In the genomic region with DNA sequence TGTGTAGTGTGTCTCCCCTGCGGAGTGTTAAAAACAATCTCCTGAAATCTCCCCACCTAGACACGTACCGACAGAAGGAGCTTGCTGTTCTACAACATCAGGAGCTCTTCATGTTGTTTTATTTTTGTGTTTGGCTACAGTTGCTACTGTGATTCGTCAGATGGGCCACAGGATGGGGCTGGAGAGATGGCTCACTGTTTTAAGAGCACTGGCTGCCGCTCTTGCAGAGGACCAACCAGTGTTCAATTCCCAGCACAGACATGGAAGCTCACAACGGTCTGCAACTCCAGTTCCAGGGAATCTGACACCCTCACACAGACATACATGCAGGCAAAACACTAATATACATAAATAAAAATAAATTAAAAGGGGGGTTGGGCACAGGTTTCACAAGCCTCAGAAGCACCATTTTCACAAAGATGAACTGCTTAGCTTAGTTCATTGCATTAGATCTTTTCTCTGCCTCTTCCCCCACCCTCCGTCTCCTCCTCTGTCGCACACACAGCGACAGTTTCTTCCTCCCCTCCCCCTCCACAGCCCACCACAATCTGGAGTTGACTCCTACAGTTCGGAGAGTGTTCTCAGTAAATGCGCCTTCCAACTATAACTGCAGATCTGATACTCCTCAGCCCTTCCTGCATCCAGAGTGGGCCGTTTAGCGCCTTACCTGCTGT, we compare ENCODE assay signal across 8 mouse cellular contexts. TPM values are rescaled to one million over a fixed set of nuclear protein-coding genes. Genes with fewer than 3 reads are reported as not detected.
DNase-seq lines count a peak whose midpoint lies in the region; ATAC-seq and TF ChIP-seq lines count a peak whose summit lies in the region.

No protein-coding gene starts in this region.

- no peak overlapping the region for H3K27ac ChIP-seq in kidney, embryonic 14.5 days (ENCODE audit: low read depth, low read length)
- H3K27ac ChIP-seq in neural tube, embryonic 13.5 days (replicated peaks) = peak overlapping the region; percentile 46; the same call in 1 of the 2 replicates

- ATAC-seq in kidney, embryonic 14.5 days (ENCODE audit: low FRiP score, low TSS enrichment) = no peak
- no peak for ATAC-seq in neural tube, embryonic 13.5 days (ENCODE audit: low read depth)

- no peak overlapping the region for H3K9ac ChIP-seq in kidney, embryonic 14.5 days (ENCODE audit: low read depth, low read length)
- peak overlapping the region; percentile 52; the same call in 1 of the 2 replicates for H3K9ac ChIP-seq in neural tube, embryonic 13.5 days

- no peaks in the 10 kb centered on the region for H3K36me3 ChIP-seq in kidney, embryonic 14.5 days (ENCODE audit: control insufficient read depth, insufficient read depth, low read length)
- no peaks in the 10 kb centered on the region for H3K36me3 ChIP-seq in neural tube, embryonic 13.5 days

- peak; percentile 22; the same call in 1 of the 2 replicates for TF ChIP-seq CTCF in brain, embryonic 14.5 days (IDR thresholded peaks at IDR 0.05; ENCODE audit: borderline replicate concordance, extremely low read depth, insufficient read depth, insufficient read length)

- 29% methylated on average over 13 of the region's 13 CpGs for WGBS in kidney, embryonic 14.5 days
- 21% methylated on average over 13 of the region's 13 CpGs for WGBS in neural tube, embryonic 13.5 days

- DNase-seq in kidney, adult 8-10 months = no peak
- peak; percentile 47 for DNase-seq in brain, embryonic 14.5 days (ENCODE audit: low read depth)
- peak; percentile 81 for DNase-seq in induced T-regulatory cell, adult 2 months (ENCODE audit: low read depth)
- no peak for DNase-seq in gastrocnemius, postnatal 4 days (ENCODE audit: low spot score in 2 of 2)
- DNase-seq in spleen, postnatal 4 days (ENCODE audit: low spot score in 2 of 2) = no peak
- no peak for DNase-seq in kidney, adult 18-20 months

- TF ChIP-seq POLR2A in brain, embryonic 14.5 days (IDR thresholded peaks at IDR 0.05; ENCODE audit: borderline replicate concordance, extremely low read depth, insufficient read depth, insufficient read length, poor library complexity, severe bottlenecking) = no peak

- H3K4me1 ChIP-seq in kidney, embryonic 14.5 days (ENCODE audit: control insufficient read depth, insufficient read depth, low read length) = peaks cover 15% of the 10 kb centered on the region
- peaks cover 52% of the 10 kb centered on the region for H3K4me1 ChIP-seq in neural tube, embryonic 13.5 days (replicated peaks)

- H3K4me3 ChIP-seq in kidney, embryonic 14.5 days (ENCODE audit: low read length) = no peak overlapping the region
- 0 out of 2 replicates have a peak overlapping the region, but pooled peaks have one; percentile 8 for H3K4me3 ChIP-seq in neural tube, embryonic 13.5 days

- H3K4me2 ChIP-seq in kidney, embryonic 14.5 days (replicated peaks; ENCODE audit: low read depth, low read length) = peak overlapping the region; percentile 2; the same call in 1 of the 2 replicates
- peak overlapping the region; percentile 17; the same call in 1 of the 2 replicates for H3K4me2 ChIP-seq in neural tube, embryonic 13.5 days

- H3K27me3 ChIP-seq in kidney, embryonic 14.5 days (ENCODE audit: control insufficient read depth, insufficient read depth, low read length) = no peaks in the 10 kb centered on the region
- no peaks in the 10 kb centered on the region; the same call in 1 of the 2 replicates for H3K27me3 ChIP-seq in neural tube, embryonic 13.5 days

- no peaks in the 10 kb centered on the region for H3K9me3 ChIP-seq in kidney, embryonic 14.5 days (ENCODE audit: control insufficient read depth, low read length)
- no peaks in the 10 kb centered on the region for H3K9me3 ChIP-seq in neural tube, embryonic 13.5 days

RNA-seq across cellular contexts. Expression of gene Brd2, which starts 6.0 kb away (rescaled TPM):
- polyA plus RNA-seq in kidney, embryonic 14.5 days (2014; fragmentation: Nextera tagmentation; extraction: Ambion mirVana) = 153 and 178 TPM in 2 replicates
- 186 and 256 TPM in 2 replicates for polyA plus RNA-seq in brain, embryonic 14.5 days (2012; rRNA removed)
- 137 and 167 TPM in 2 replicates for polyA plus RNA-seq in neural tube, embryonic 13.5 days (2015; fragmentation: Nextera tagmentation; extraction: Ambion mirVana)
- 100 to 1,000 TPM; 125 to 136 TPM for total RNA-seq in gastrocnemius, postnatal 4 days (2021)

RNA-seq across cellular contexts. Expression of gene H2-DMa, which starts 9.1 kb away (rescaled TPM):
- 16.1 and 19.3 TPM in 2 replicates for polyA plus RNA-seq in kidney, embryonic 14.5 days (2014; fragmentation: Nextera tagmentation; extraction: Ambion mirVana)
- 12.0 and 16.4 TPM in 2 replicates for polyA plus RNA-seq in brain, embryonic 14.5 days (2012; rRNA removed)
- 16.0 and 17.7 TPM in 2 replicates for polyA plus RNA-seq in neural tube, embryonic 13.5 days (2015; fragmentation: Nextera tagmentation; extraction: Ambion mirVana)
- 1 to 10 TPM; 7.6 to 8.7 TPM for total RNA-seq in gastrocnemius, postnatal 4 days (2021)

RNA-seq across cellular contexts. Expression of gene H2-DMb2, which starts 14.7 kb away (rescaled TPM):
- polyA plus RNA-seq in kidney, embryonic 14.5 days (2014; fragmentation: Nextera tagmentation; extraction: Ambion mirVana) = 18.5 and 21.9 TPM in 2 replicates
- polyA plus RNA-seq in brain, embryonic 14.5 days (2012; rRNA removed) = 0.18 and 0.40 TPM in 2 replicates
- polyA plus RNA-seq in neural tube, embryonic 13.5 days (2015; fragmentation: Nextera tagmentation; extraction: Ambion mirVana) = not detected in 2 replicates
- under 1 TPM; 0.36 to 0.37 TPM for total RNA-seq in gastrocnemius, postnatal 4 days (2021)

RNA-seq across cellular contexts. Expression of gene H2-DMb1, which starts 24.5 kb away (rescaled TPM):
- 4.1 and 4.2 TPM in 2 replicates for polyA plus RNA-seq in kidney, embryonic 14.5 days (2014; fragmentation: Nextera tagmentation; extraction: Ambion mirVana)
- 0.82 and 1.1 TPM in 2 replicates for polyA plus RNA-seq in brain, embryonic 14.5 days (2012; rRNA removed)
- polyA plus RNA-seq in neural tube, embryonic 13.5 days (2015; fragmentation: Nextera tagmentation; extraction: Ambion mirVana) = not detected in 2 replicates
- total RNA-seq in gastrocnemius, postnatal 4 days (2021) = 1 to 10 TPM in 1 of 2 experiments, under 1 TPM in 1; 0.70 to 1.4 TPM

RNA-seq across cellular contexts. Expression of gene H2-Oa, which starts 36.3 kb away (rescaled TPM):
- 0.51 and 0.76 TPM in 2 replicates for polyA plus RNA-seq in kidney, embryonic 14.5 days (2014; fragmentation: Nextera tagmentation; extraction: Ambion mirVana)
- 0.07 and 0.20 TPM in 2 replicates for polyA plus RNA-seq in brain, embryonic 14.5 days (2012; rRNA removed)
- polyA plus RNA-seq in neural tube, embryonic 13.5 days (2015; fragmentation: Nextera tagmentation; extraction: Ambion mirVana) = 0.24 and 0.41 TPM in 2 replicates
- total RNA-seq in gastrocnemius, postnatal 4 days (2021) = not detected

Comparison
In these comparisons a context has a peak if more than half of its experiments do, and no peak if none do; other contexts are left out.
1. DNase-seq: peak in brain, embryonic 14.5 days (single experiment) and induced T-regulatory cell, adult 2 months (single experiment); none in kidney, adult 8-10 months (0 of 2), gastrocnemius, postnatal 4 days (0 of 2), spleen, postnatal 4 days (0 of 2) and kidney, adult 18-20 months (single experiment).
2. RNA of gene H2-DMb2, which starts 14.7 kb away (polyA plus RNA-seq): 18.5 to 21.9 TPM in kidney, embryonic 14.5 days; 0.18 to 0.40 TPM in brain, embryonic 14.5 days and not detected in neural tube, embryonic 13.5 days; every median in the first group is over 10 times any median in the second.